Mouse (Mus musculus): Measurements from ENCODE around the gene Scarb2. TPM values are rescaled to one million over a fixed set of nuclear protein-coding genes. Genes with fewer than 3 reads are reported as not detected.

Gene Scarb2
- polyA plus RNA-seq, 1 experiment from 2014 or later, result 18.7 TPM

GRCm38 (mm10) chr5:92395764-92396163, 110.9 kb downstream of the Scarb2 start:
- Histone ChIP-seq H3K9me3 (replicated peaks; ENCODE audit: control insufficient read depth, low read length) (no peaks in the 10 kb centered on the region), H3K36me3 (ENCODE audit: control insufficient read depth, insufficient read depth) (no peaks in the 10 kb centered on the region), H3K27me3 (ENCODE audit: control insufficient read depth, insufficient read depth, low read length) (peaks cover 2% of the 10 kb centered on the region; the same call in 1 of the 2 replicates), H3K4me3 (ENCODE audit: low read length) (no peak overlapping the region), H3K4me2 (ENCODE audit: low read depth, low read length) (no peak overlapping the region), H3K27ac (ENCODE audit: low read length) (no peak overlapping the region; the same call in 1 of the 2 replicates), H3K4me1 (ENCODE audit: control insufficient read depth, insufficient read depth, low read length) (peaks cover 21% of the 10 kb centered on the region), H3K9ac (ENCODE audit: low read length) (no peak overlapping the region)
- WGBS, result 82% methylated on average over 3 of the region's 3 CpGs
- no peak for ATAC-seq (replicated peaks; ENCODE audit: extremely low read depth, insufficient read depth, low FRiP score)

GRCm38 (mm10) chr5:92393863-92394262, 112.8 kb downstream of the Scarb2 start:
- ATAC-seq (replicated peaks; ENCODE audit: extremely low read depth, insufficient read depth, low FRiP score), result no peak

GRCm38 (mm10) chr5:92392542-92392941, 114.1 kb downstream of the Scarb2 start:
- Histone ChIP-seq H3K4me2 (ENCODE audit: low read depth, low read length) (peak overlapping the region; percentile 22), H3K27ac (ENCODE audit: low read length) (no peak overlapping the region), H3K36me3 (ENCODE audit: control insufficient read depth, insufficient read depth) (no peaks in the 10 kb centered on the region), H3K9ac (ENCODE audit: low read length) (no peak overlapping the region; the same call in 1 of the 2 replicates), H3K27me3 (ENCODE audit: control insufficient read depth, insufficient read depth, low read length) (peaks cover 2% of the 10 kb centered on the region; the same call in 1 of the 2 replicates), H3K4me3 (ENCODE audit: low read length) (peak overlapping the region; percentile 6), H3K4me1 (ENCODE audit: control insufficient read depth, insufficient read depth, low read length) (peaks cover 32% of the 10 kb centered on the region), H3K9me3 (replicated peaks; ENCODE audit: control insufficient read depth, low read length) (no peaks in the 10 kb centered on the region)
- no peak for ATAC-seq (replicated peaks; ENCODE audit: extremely low read depth, insufficient read depth, low FRiP score)
- WGBS, result 40% methylated on average over 18 of the region's 18 CpGs

More at GRCm38 (mm10) chr5:92393863-92394262, 112.8 kb downstream of the Scarb2 start:
- no peaks in the 10 kb centered on the region for H3K36me3 ChIP-seq (ENCODE audit: control insufficient read depth, insufficient read depth)
- WGBS, result 61% methylated on average over 10 of the region's 10 CpGs
- peaks cover 27% of the 10 kb centered on the region for H3K4me1 ChIP-seq (ENCODE audit: control insufficient read depth, insufficient read depth, low read length)
- no peak overlapping the region for H3K27ac ChIP-seq (ENCODE audit: low read length)
- no peaks in the 10 kb centered on the region for H3K9me3 ChIP-seq (replicated peaks; ENCODE audit: control insufficient read depth, low read length)
- H3K4me3 ChIP-seq (ENCODE audit: low read length), result no peak overlapping the region
- no peak overlapping the region for H3K9ac ChIP-seq (ENCODE audit: low read length)
- H3K27me3 ChIP-seq (ENCODE audit: control insufficient read depth, insufficient read depth, low read length), result peaks cover 2% of the 10 kb centered on the region; the same call in 1 of the 2 replicates
- no peak overlapping the region for H3K4me2 ChIP-seq (ENCODE audit: low read depth, low read length)

Small RNA genes within 50 kb of the gene (microRNA-seq; reads per million reads assigned to microRNA genes)
- gene Mir6415, result not detected

Other genes starting within 250 kb of the Scarb2 start
- 8.4 and 9.3 TPM in 2 replicates for gene Naaa, start 228.7 kb downstream of the Scarb2 start, polyA plus RNA-seq (2015; fragmentation: Nextera tagmentation; extraction: Ambion mirVana)
- 22.0 and 22.2 TPM in 2 replicates for gene Sdad1, start 196.4 kb downstream of the Scarb2 start, polyA plus RNA-seq (2015; fragmentation: Nextera tagmentation; extraction: Ambion mirVana)
- 0.21 and 0.37 TPM in 2 replicates for gene Cxcl9, start 178.8 kb downstream of the Scarb2 start, polyA plus RNA-seq (2015; fragmentation: Nextera tagmentation; extraction: Ambion mirVana)
- 71.8 and 92.4 TPM in 2 replicates for gene Art3, start 175.0 kb downstream of the Scarb2 start, polyA plus RNA-seq (2015; fragmentation: Nextera tagmentation; extraction: Ambion mirVana)
- gene Cxcl10, start 157.9 kb downstream of the Scarb2 start, polyA plus RNA-seq (2015; fragmentation: Nextera tagmentation; extraction: Ambion mirVana), result 5.5 and 16.5 TPM in 2 replicates
- 37.2 and 38.8 TPM in 2 replicates for gene Nup54, start 71.6 kb downstream of the Scarb2 start, polyA plus RNA-seq (2015; fragmentation: Nextera tagmentation; extraction: Ambion mirVana)
- gene Fam47e, start 48.2 kb upstream of the Scarb2 start, polyA plus RNA-seq (2015; fragmentation: Nextera tagmentation; extraction: Ambion mirVana), result 0.56 and 0.72 TPM in 2 replicates
- 80.8 and 83.7 TPM in 2 replicates for gene Stbd1, start 96.2 kb upstream of the Scarb2 start, polyA plus RNA-seq (2015; fragmentation: Nextera tagmentation; extraction: Ambion mirVana)
- gene Ccdc158, start 168.4 kb upstream of the Scarb2 start, polyA plus RNA-seq (2015; fragmentation: Nextera tagmentation; extraction: Ambion mirVana), result 0.49 and 0.81 TPM in 2 replicates
- 10.7 and 11.7 TPM in 2 replicates for gene Shroom3, start 176.6 kb upstream of the Scarb2 start, polyA plus RNA-seq (2015; fragmentation: Nextera tagmentation; extraction: Ambion mirVana)

Data from heart, embryonic 16.5 days (tissue).